Mouse (Mus musculus) stomach, embryonic 16.5 days (tissue): ENCODE results near the gene Wap. TPM values are rescaled to one million over a fixed set of nuclear protein-coding genes. Genes with fewer than 3 reads are reported as not detected.

Source experiments
- ATAC-seq: fragments of 200-750 bp; cut with Nextera tagmentation; 2 replicates; pipeline ENCODE4 v1.8.0; 2017; ENCODE audit warnings: moderate number of reproducible peaks, moderate TSS enrichment; ENCODE audit not compliant: insufficient read depth, low FRiP score
- H3K27ac ChIP-seq: fragments of 300-500 bp; sonication (generic); 2 replicates; pipeline ENCODE4 v1.5.1; 2014; ENCODE audit warnings: low read length
- H3K27me3 ChIP-seq: fragments of 300-500 bp; sonication (generic); 2 replicates; pipeline ENCODE4 v1.6.1; 2014; ENCODE audit warnings: low read length, control low read depth, mixed read lengths; ENCODE audit not compliant: control insufficient read depth, insufficient read depth
- H3K36me3 ChIP-seq: fragments of 300-500 bp; sonication (generic); 2 replicates; pipeline ENCODE4 v1.6.1; 2014; ENCODE audit warnings: low read length; ENCODE audit not compliant: control insufficient read depth, insufficient read depth
- H3K4me1 ChIP-seq: fragments of 300-500 bp; sonication (generic); 2 replicates; pipeline ENCODE4 v1.6.1; 2014; ENCODE audit warnings: low read length, control low read depth, mixed read lengths; ENCODE audit not compliant: control insufficient read depth, insufficient read depth
- H3K4me2 ChIP-seq: fragments of 300-500 bp; sonication (generic); 2 replicates; pipeline ENCODE4 v1.6.1; 2014; ENCODE audit warnings: low read depth, low read length, mixed read lengths
- H3K4me3 ChIP-seq: fragments of 300-500 bp; sonication (generic); replicated peaks from 2 replicates; pipeline ENCODE4 v1.5.1; 2014; ENCODE audit warnings: mild to moderate bottlenecking, low read length
- H3K9ac ChIP-seq: fragments of 300-500 bp; sonication (generic); 2 replicates; pipeline ENCODE4 v1.6.1; 2014; ENCODE audit warnings: low read length
- H3K9me3 ChIP-seq: fragments of 300-500 bp; sonication (generic); replicated peaks from 2 replicates; pipeline ENCODE4 v1.6.1; 2016; ENCODE audit warnings: low read length, control low read depth; ENCODE audit not compliant: control insufficient read depth
- WGBS: fragments of 180-500 bp; shearing (Covaris S2); extraction: QIAGEN DNeasy Blood & Tissue Kit; methylation state at CpG from one replicate; pipeline ENCODE4 v1.1.7; 2014; 5-methylcytosine and 5-hydroxymethylcytosine counted together
- polyA plus RNA-seq: library from polyadenylated mRNA; unstranded; fragments of >200 nt; fragmentation: Nextera tagmentation; extraction: Ambion mirVana; gene quantifications from 2 replicates; pipeline ENCODE4 v1.2.1, GENCODE M21; 2015

Wap gene
- polyA plus RNA-seq, 1 experiment from 2014 or later = not detected

DNA sequence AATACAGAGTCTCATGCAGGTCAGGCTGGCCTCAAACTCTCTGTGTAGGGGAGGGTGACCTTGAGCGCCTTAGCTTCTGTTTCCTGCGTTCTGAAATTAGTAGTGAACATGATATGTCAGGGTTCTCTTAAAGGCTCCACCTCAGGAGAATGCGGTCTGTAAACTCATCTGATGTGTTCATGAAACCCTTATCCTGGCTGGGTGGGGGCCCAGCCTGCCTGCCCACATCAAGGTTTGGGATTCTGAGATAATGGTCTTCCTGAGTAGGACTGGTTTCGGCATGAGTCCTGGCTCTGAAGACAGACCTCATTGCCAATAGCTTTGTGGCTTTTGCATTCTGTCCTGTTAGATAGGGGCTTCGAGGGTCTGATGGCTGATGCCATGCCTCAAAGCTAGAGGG lies 43.1 kb downstream of the Wap start:
- no peak for ATAC-seq
- Histone ChIP-seq H3K36me3 (peaks cover 21% of the 10 kb centered on the region), H3K4me3 (no peak overlapping the region), H3K27me3 (no peaks in the 10 kb centered on the region), H3K4me2 (no peak overlapping the region), H3K9ac (no peak overlapping the region), H3K4me1 (0 out of 2 replicates have a peak, but pooled peaks cover 4% of the 10 kb centered on the region), H3K9me3 (no peaks in the 10 kb centered on the region), H3K27ac (no peak overlapping the region; the same call in 1 of the 2 replicates)
- WGBS = 81% methylated on average over 5 of the region's 5 CpGs

DNA sequence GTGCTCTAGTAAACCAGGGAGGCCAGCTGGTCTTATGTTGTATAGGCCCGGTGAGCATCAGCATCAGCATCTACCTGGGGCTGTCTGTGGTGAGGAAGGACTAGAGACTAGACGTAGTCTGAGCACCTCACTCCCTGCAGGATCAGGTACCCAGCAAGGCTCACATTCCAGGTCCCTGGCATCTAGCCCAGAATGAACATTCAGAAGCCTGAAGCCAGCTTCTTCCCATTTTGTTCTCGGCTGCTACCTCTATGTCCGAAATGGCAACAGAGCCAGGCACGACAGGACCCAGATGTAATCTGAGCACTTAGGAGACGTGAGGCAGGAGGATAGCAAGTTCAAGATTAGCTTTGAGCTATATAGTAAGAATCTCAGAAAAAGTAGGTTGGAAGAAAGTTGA lies 43.6 kb downstream of the Wap start:
- H3K9me3 ChIP-seq = no peaks in the 10 kb centered on the region
- H3K9ac ChIP-seq = no peak overlapping the region
- H3K4me3 ChIP-seq = no peak overlapping the region
- H3K27ac ChIP-seq = peak overlapping the region; percentile 7; the same call in 1 of the 2 replicates
- H3K4me1 ChIP-seq = 0 out of 2 replicates have a peak, but pooled peaks cover 4% of the 10 kb centered on the region
- WGBS = 76% methylated on average over 6 of the region's 6 CpGs
- no peaks in the 10 kb centered on the region for H3K27me3 ChIP-seq
- H3K4me2 ChIP-seq = no peak overlapping the region
- H3K36me3 ChIP-seq = peaks cover 21% of the 10 kb centered on the region
- no peak for ATAC-seq

DNA sequence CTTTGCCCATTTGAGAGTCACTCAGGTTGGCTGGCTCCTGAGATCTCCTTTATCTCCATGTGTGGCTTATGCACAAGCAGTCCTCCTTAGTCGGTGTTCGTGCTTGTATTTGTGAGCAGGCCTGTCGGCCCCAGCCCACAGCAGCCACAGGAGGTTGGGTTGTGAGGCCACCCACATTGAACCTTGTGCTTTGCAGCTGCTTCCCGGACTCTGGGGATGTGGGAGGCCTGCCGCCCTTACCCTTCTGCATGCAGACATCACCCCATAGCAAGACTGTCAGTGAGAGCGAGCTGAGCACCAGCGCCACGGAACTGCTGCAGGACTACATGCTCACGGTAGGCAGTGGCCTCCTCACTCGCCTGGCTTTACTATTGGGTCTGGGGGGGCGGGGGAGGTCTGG lies 45.0 kb downstream of the Wap start:
- WGBS = 70% methylated on average over 11 of the region's 11 CpGs
- 0 out of 2 replicates have a peak, but pooled peaks cover 3% of the 10 kb centered on the region for H3K4me1 ChIP-seq
- H3K27me3 ChIP-seq = no peaks in the 10 kb centered on the region
- H3K9ac ChIP-seq = no peak overlapping the region; the same call in 1 of the 2 replicates
- H3K36me3 ChIP-seq = peaks cover 21% of the 10 kb centered on the region
- no peak for ATAC-seq
- H3K4me2 ChIP-seq = no peak overlapping the region
- no peaks in the 10 kb centered on the region for H3K9me3 ChIP-seq
- 0 out of 2 replicates have a peak overlapping the region, but pooled peaks have one; percentile 43 for H3K27ac ChIP-seq
- H3K4me3 ChIP-seq = no peak overlapping the region

DNA sequence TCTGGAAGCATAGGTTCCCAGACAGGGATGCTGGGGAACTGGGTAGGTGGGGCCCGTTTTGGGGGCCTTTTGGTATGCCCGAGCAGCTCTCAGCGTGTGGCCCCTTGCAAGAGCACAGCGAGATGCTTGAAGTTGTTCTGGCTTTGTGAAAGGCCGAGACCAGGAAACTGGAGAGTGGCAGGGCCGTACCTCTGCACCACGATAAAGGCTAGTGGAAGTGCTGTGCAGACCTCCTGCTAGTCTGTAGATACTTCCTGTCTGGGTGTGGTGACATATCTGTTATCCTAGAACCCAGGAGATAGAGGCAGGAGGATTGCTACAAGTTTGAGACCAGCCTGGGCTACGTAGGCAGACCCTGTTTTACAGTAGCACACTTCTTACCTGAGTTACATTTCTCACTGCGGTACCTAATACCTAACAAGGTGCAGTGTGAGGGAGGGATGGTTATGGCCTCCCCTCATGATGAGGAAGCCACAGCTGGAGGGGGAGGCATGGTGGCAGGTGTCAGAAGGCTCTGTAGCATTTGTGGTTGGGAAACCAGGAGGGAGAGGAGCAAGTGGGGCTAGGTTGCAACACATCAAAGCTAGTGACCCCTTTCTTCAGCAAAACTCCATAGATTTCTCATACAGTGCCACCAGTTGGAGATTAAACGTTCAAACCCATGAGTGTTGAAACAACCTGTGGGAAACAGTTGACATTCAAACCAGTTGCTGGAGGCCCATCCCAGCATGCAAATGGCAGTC lies 47.3 kb downstream of the Wap start:
- Histone ChIP-seq H3K27me3 (no peaks in the 10 kb centered on the region), H3K36me3 (peaks cover 13% of the 10 kb centered on the region; the same call in 1 of the 2 replicates), H3K4me1 (no peaks in the 10 kb centered on the region; the same call in 1 of the 2 replicates), H3K9me3 (no peaks in the 10 kb centered on the region), H3K27ac (no peak overlapping the region), H3K9ac (no peak overlapping the region), H3K4me2 (no peak overlapping the region), H3K4me3 (no peak overlapping the region)
- ATAC-seq = no peak
- WGBS = 85% methylated on average over 10 of the region's 10 CpGs

DNA sequence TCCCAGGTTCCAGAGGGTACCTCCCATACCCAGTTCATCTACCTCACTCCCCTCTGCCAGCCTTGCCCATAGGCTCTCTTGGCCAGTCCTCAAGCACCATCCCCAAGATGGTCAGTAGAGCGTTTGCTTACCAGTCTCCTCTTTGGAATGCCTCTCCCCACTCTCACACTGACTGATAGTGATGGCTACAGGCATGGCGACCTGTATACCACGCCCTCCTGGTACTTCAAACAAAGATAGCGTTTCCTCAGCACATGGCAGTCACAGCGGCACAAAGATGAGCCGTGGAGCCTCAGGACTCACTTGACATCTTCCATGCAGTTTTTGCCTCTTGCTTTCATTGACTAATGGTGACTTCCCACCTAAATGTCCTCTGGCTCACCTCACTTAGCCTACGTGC lies 48.6 kb downstream of the Wap start:
- Histone ChIP-seq H3K4me3 (no peak overlapping the region), H3K27me3 (no peaks in the 10 kb centered on the region), H3K9ac (no peak overlapping the region), H3K36me3 (peaks cover 13% of the 10 kb centered on the region; the same call in 1 of the 2 replicates), H3K27ac (no peak overlapping the region), H3K9me3 (no peaks in the 10 kb centered on the region), H3K4me2 (no peak overlapping the region), H3K4me1 (no peaks in the 10 kb centered on the region; the same call in 1 of the 2 replicates)
- WGBS = 75% methylated on average over 7 of the region's 7 CpGs
- no peak for ATAC-seq

DNA sequence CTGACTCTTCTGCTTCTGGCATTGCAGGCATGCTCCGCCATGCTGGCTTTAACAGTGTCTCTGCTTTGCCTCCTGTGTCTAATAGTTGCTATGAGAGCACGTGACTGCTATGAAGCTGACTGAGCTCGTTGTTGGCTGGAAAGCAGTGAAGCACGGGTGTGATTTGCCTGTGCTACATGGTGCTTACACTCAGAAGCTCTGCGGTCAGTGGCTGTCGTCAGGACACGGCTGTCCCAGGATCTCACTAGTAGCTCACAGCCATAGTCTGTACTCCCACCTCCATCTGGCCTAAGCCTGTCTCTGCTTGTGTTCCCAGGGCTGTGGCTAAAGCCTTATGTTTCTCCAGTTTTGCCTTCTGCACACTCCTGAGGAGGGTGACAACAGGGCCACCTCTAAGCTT lies 50.1 kb downstream of the Wap start:
- Histone ChIP-seq H3K9me3 (no peaks in the 10 kb centered on the region), H3K27me3 (no peaks in the 10 kb centered on the region), H3K36me3 (peaks cover 4% of the 10 kb centered on the region; the same call in 1 of the 2 replicates), H3K27ac (no peak overlapping the region), H3K4me1 (no peaks in the 10 kb centered on the region; the same call in 1 of the 2 replicates), H3K9ac (no peak overlapping the region), H3K4me2 (no peak overlapping the region), H3K4me3 (no peak overlapping the region)
- WGBS = 83% methylated on average over 7 of the region's 7 CpGs
- ATAC-seq = no peak; the same call in 1 of the 2 replicates

DNA sequence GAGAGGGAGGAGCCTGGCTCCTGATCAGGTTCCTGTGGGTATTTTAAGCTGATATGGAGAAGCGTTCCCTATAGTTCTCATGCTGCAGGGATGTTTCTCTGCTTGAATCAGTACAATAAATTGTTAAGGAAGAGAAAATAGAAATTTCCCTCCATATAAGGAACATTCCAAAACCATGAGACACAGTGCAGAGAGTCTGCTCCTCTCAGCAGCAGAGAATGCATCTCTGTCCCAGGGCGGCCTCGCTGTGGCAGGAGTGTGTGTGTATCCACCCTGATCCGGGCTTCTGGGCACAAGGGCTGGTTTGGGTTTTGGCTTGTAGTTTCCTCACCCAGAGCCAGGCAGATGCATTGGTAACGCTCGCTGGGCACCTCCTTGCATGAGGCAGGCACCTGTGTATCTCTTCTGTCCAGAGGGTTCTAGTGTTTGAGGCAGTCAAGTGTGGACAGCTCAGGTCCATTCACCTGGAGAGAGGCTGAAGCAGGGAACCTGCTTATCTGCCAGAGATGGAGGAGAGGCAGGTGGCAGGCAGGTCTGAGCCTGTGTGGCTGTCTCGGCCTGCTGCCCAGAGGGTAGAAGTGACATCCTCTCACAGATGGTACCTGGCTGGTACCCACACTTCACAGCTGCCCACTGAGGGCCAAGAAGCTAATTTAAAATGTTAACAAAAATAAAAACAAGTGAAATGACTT lies 51.0 kb downstream of the Wap start:
- no peak overlapping the region for H3K9ac ChIP-seq
- no peaks in the 10 kb centered on the region for H3K27me3 ChIP-seq
- peak overlapping the region; percentile 64; the same call in 1 of the 2 replicates for H3K27ac ChIP-seq
- no peaks in the 10 kb centered on the region; the same call in 1 of the 2 replicates for H3K4me1 ChIP-seq
- no peaks in the 10 kb centered on the region; the same call in 1 of the 2 replicates for H3K36me3 ChIP-seq
- 82% methylated on average over 7 of the region's 7 CpGs for WGBS
- ATAC-seq = peak; percentile 53; the same call in 1 of the 2 replicates
- H3K4me3 ChIP-seq = no peak overlapping the region
- no peak overlapping the region for H3K4me2 ChIP-seq
- no peaks in the 10 kb centered on the region for H3K9me3 ChIP-seq

DNA sequence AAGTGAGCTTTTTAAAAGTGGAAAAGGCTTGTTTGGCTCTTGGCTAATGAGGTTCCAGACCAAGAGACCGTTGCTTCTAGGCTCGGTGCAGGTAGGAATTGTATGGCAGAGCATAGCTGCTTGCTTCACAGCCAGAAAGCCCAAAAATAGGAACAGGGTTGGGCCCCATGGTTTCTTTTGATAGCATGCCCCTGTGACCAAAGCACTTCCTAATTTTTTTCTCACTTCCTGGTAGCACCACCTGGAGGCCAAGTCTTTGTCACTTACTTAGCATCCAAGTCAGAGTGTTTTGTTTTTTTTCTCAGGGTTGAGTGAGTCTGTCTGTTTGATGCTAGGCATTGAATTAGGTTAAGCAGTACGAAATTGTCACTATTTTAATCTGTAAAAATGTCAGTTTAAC lies 51.8 kb downstream of the Wap start:
- no peaks in the 10 kb centered on the region; the same call in 1 of the 2 replicates for H3K36me3 ChIP-seq
- no peaks in the 10 kb centered on the region; the same call in 1 of the 2 replicates for H3K4me1 ChIP-seq
- H3K4me3 ChIP-seq = no peak overlapping the region
- H3K27me3 ChIP-seq = no peaks in the 10 kb centered on the region
- H3K4me2 ChIP-seq = no peak overlapping the region
- WGBS = 78% methylated on average over 3 of the region's 3 CpGs
- no peak overlapping the region for H3K9ac ChIP-seq
- H3K9me3 ChIP-seq = no peaks in the 10 kb centered on the region
- H3K27ac ChIP-seq = no peak overlapping the region
- no peak for ATAC-seq

DNA sequence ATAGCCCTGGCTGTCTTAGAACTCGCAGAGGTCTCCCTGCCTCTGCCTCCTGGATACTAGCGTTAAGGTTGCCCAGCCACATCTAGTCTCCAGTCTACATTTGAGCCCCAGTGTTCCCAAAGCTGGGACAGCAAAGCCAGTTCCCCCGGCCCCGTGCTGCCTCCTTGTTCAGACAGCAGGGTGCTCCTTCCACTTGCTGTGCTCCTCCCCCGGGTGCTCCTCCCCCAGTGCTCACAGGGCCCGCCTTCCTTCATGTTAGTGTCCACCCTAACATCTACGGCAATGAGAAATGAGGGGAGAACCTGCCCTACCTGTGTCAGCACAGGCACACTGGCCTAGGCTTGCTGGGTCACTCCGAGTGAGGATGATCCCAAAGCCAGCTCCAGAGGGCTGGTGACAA lies 52.7 kb downstream of the Wap start:
- Histone ChIP-seq H3K36me3 (no peaks in the 10 kb centered on the region; the same call in 1 of the 2 replicates), H3K27ac (no peak overlapping the region), H3K27me3 (no peaks in the 10 kb centered on the region), H3K4me1 (no peaks in the 10 kb centered on the region; the same call in 1 of the 2 replicates), H3K4me3 (no peak overlapping the region), H3K9me3 (no peaks in the 10 kb centered on the region), H3K9ac (no peak overlapping the region), H3K4me2 (no peak overlapping the region)
- ATAC-seq = no peak
- 89% methylated on average over 8 of the region's 8 CpGs for WGBS
